Comparison of ENCODE assay signal across 16 mouse cellular contexts in genomic region chr6:98984626-98985025, GRCm38 (mm10).
DNase-seq lines count a peak whose midpoint lies in the region.
"Had no signal": no experiment of that assay in that cellular context is flagged by ENCODE, and none has a peak within 500 bp of the region (broad histone marks: within the 10 kb centered on the region; RNA-seq: fewer than 3 reads in every experiment).

No protein-coding gene starts in this region.

- intact Hi-C loops in heart, postnatal 10 days (cut with DNase I) = no loop called here

- peak; percentile 57 for DNase-seq in heart, adult 11 months
- no peak for DNase-seq in heart, postnatal 10 days
- DNase-seq in testis, postnatal 14 days (ENCODE audit: low spot score) = peak; percentile 61
- DNase-seq in testis, postnatal 10 days (ENCODE audit: low spot score) = no peak
- DNase-seq in A20 (ENCODE audit: low read depth, low spot score) = peak; percentile 40
- DNase-seq in cerebellum, adult 9-11 months = no peak
- DNase-seq: adrenal gland, adult 2 months; adrenal gland, adult 8-10 months; adrenal gland, postnatal 10 days; adrenal gland, postnatal 14 days; adrenal gland, postnatal 25 days; adrenal gland, postnatal 36 days; cerebellum, adult 11 months; cerebellum, adult 11-12 months; cerebellum, adult 18-20 months; cerebellum, adult 2 months had no signal

Comparison
In these comparisons a context has a peak if more than half of its experiments do, and no peak if none do; other contexts are left out.
1. DNase-seq: peak in heart, adult 11 months (single experiment), testis, postnatal 14 days (single experiment) and A20 (single experiment); none in heart, postnatal 10 days (0 of 2), testis, postnatal 10 days (single experiment) and cerebellum, adult 9-11 months (single experiment).